Mouse (Mus musculus): ENCODE measurements at regions not wholly inside any gene's neighbourhood (a gene's known extent, or its start where the extent isn't known, plus 50 kb on each side); places are given as distances from the start of the nearest gene placed in this dataset.

GRCm38 (mm10) chrX:57919886-57920285 lies 102.6 kb upstream of the Zic3 start:
- TF ChIP-seq EP300 (IDR thresholded peaks at IDR 0.05; ENCODE audit: insufficient read depth, low read depth, low read length) (no peak), POLR2A (IDR thresholded peaks at IDR 0.05; ENCODE audit: insufficient read depth, low read depth, low read length) (no peak), CTCF (IDR thresholded peaks at IDR 0.05) (no peak)
